Mouse (Mus musculus) neutrophil, adult 59 days (primary cell): ENCODE measurements around the gene Akirin1. TPM values are rescaled to one million over a fixed set of nuclear protein-coding genes. Genes with fewer than 3 reads are reported as not detected.

Source experiments
- total RNA-seq, 2 experiments: library from RNA; stranded (reverse); gene quantifications; 1 replicate in 1 of 2; 2 replicates in 1 of 2; pipeline ENCODE4 v1.2.4; 2023

Akirin1 gene
- total RNA-seq = 10 to 100 TPM; 53.5 to 54.4 TPM

DNA sequence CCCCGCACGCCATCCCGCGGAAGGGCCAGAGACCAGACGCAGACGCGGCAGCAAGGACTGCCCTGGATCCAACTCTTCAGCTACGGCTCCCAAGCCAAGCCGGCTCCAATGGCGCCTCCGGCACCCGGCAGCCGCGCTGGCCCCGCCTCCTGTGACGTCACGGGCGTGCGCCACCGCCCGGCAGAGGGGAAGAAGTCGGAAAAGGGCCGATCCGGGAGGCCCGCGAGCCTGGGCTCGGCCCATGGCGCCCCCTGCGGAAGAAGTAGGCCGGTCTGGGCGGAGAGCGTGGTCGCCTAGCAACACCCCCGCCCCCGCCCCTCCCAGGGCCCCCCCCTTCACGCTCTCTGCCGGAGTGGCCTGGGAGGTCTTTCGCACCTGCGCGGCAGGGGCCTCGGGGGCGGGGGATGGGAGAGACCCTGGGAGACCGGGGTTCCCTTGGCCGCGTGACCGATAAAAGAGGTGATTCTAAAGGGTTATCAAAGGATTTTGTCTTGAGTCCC lies at the start of gene Akirin1:
TSS of gene Akirin1 (minus strand) at position 194 of the 500 bp plus-strand sequence.

DNA sequence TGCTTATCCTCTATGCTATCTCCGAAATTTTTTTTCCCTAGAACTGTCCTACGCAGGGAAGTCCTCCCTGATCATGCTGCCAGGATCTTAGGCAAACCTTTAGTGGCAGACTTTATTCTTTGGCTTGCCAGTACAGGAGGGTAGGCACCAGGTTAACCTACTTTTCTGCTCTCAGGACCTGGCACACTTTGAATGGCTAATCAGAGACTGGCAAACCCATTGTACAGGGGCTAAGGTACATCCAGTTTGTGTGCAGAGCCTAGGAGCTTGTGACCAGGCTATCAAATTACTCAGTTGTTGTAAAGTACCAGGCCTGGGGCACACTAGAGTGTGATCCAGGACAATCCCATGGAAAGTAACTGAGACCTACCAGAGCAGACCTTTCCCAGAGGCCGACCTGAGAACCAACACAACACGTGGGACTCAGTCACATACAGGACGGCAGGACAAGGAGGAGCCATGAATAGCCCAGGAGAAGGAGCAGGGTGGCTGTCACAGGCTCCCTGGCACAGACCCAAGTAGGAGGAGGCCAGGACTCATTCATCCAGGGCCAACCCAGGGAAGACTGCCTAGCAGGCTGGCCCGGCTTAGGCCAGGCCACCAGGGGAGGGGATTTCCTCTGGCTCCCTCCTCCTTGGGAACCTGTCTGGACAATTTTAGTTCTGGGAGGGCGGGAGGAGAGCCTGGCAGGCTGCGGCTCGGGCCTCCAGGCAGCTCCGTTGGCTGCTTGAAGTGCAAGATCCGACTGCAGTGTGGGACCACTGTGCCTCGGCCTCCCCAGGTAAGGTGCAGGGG lies 37.2 kb upstream of the Akirin1 start, which contains the start of gene Rhbdl2:
TSS of gene Rhbdl2 (plus strand) at position 684 of the 795 bp plus-strand sequence.

DNA sequence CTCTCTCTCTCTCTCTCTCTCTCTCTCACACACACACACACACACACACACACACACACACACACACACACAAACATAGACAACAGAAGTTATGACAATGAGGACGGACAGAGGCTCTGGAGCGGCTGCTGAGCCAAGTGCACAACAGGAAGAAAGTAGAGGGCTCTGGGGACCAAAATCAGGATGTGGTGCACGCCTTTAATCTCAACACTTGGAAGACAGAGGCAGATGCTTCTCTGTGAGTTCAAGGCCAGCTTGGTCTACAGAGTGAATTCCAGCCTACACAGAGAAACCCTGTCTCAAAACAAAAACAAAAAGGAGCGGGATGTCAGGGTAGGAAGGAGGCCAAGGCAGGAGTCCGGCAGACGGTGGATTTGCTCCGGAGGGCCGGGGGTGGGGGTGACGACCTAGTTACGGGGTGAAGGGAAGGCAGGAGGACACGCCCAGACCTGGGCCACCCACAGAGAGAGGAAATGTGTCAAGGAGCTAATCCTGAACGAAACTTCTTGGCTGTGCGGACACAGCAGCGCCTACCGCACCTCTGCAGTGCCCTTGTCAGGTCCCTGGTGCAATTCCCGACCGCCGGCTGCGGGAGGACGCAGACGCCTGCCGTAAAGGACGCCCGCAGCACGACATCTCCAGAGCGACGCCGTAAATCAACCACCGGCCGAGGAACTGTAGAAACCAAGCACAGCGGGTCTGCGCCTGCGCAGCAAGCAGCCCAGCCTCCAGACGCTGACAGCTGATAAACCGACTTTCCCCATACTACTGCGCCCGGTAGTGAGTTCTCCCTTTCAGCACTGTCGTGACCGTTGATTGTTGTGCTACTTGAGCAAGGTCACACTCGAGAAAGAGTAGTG lies 32.3 kb downstream of the Akirin1 start, which contains the start of gene Ndufs5:
TSS of gene Ndufs5 (minus strand) at position 629 of the 860 bp plus-strand sequence.

Other genes with a start within 250 kb of the Akirin1 start
- gene Macf1, start 66.0 kb downstream of the Akirin1 start, total RNA-seq = 100 to 1,000 TPM; 160 to 173 TPM
- gene Ndufs5, start 32.1 kb downstream of the Akirin1 start, total RNA-seq = 10 to 100 TPM; 39.1 to 44.6 TPM
- not detected for gene Rhbdl2, start 37.5 kb upstream of the Akirin1 start, total RNA-seq
- gene 4933427I04Rik, start 109.3 kb upstream of the Akirin1 start, total RNA-seq = not detected
- gene Mycbp, start 154.5 kb upstream of the Akirin1 start, total RNA-seq = 10 to 100 TPM in 1 of 2 experiments, 1 to 10 TPM in 1; 8.3 to 14.3 TPM
- gene Rragc, start 167.1 kb upstream of the Akirin1 start, total RNA-seq = 10 to 100 TPM; 50.8 to 62.0 TPM
- 1 to 10 TPM in 1 of 2 experiments, under 1 TPM in 1; 0.84 to 1.0 TPM for gene 4930535I16Rik, start 167.7 kb upstream of the Akirin1 start, total RNA-seq